Mouse (Mus musculus): Measurements from ENCODE around the gene Tjap1. TPM values are rescaled to one million over a fixed set of nuclear protein-coding genes. Genes with fewer than 3 reads are reported as not detected.

Gene Tjap1
- 38.5 and 43.7 TPM in 2 replicates for polyA plus RNA-seq (2014; fragmentation: Nextera tagmentation; extraction: Ambion mirVana)

DNA sequence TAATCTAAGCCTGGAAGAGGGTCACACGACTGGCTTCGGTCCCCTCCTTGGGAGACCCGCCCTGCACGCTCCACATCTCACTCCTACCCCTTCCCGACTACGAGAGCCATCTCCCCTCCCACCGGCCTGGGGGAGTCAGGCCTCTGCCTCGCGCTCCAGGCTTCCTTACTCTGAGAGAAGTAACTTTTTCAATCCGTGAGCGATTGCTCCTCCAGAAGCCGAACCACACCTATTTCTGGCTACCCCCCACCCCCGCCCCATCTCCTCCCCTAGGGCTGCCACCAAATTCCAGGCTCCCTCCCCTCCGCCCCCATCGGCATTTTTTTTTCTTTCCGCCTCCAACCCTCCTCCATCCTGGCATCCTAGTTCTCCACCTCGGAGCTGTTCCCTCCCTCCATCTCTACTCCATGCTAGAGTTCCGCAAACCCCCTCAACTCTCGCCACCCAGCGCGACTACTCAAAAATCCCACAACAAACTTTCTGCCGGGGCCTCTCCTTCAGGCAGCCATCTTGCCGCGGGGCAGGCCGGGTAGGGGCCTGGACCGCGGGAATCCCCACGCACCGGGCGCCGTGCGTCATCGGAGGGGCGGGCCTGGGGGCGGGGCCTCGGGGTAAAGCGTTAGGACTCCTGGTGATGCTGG, at the start of gene Tjap1:
Gene Tjap1 (minus strand): TSS at position 544 of the 641 bp plus-strand sequence.
- Histone ChIP-seq H3K9ac (replicated peaks; ENCODE audit: low read length) (peak within 1 kb of the TSS; percentile 75), H3K27ac (replicated peaks; ENCODE audit: low read depth, low read length) (peak within 1 kb of the TSS; percentile 66), H3K36me3 (replicated peaks; ENCODE audit: control insufficient read depth, insufficient read depth, low read depth, low read length) (no peaks in the 10 kb centered on the region), H3K4me3 (ENCODE audit: low read depth, low read length) (peak within 1 kb of the TSS; percentile 59), H3K27me3 (ENCODE audit: control insufficient read depth, insufficient read depth, low read length) (no peaks in the 10 kb centered on the region), H3K4me1 (ENCODE audit: control insufficient read depth, insufficient read depth, low read length) (no peaks in the 10 kb centered on the region; the same call in none of the 2 replicates), H3K4me2 (ENCODE audit: low read depth, low read length) (peak within 1 kb of the TSS; percentile 73), H3K9me3 (replicated peaks; ENCODE audit: control insufficient read depth, low read length) (no peaks in the 10 kb centered on the region)
- under 1% methylated on average over 37 of the region's 37 CpGs for WGBS
- DNase-seq (ENCODE audit: low spot score) = peak; percentile 94
- peak; percentile 91 for ATAC-seq (replicated peaks; ENCODE audit: insufficient number of reproducible peaks, low FRiP score, low TSS enrichment, low read depth)

GRCm38 (mm10) chr17:46328723-46329122, 45.9 kb upstream of the Tjap1 start:
- Histone ChIP-seq H3K36me3 (replicated peaks; ENCODE audit: control insufficient read depth, insufficient read depth, low read depth, low read length) (no peaks in the 10 kb centered on the region), H3K4me3 (ENCODE audit: low read depth, low read length) (peak overlapping the region; percentile 57; the same call in 1 of the 2 replicates), H3K9ac (replicated peaks; ENCODE audit: low read length) (peak overlapping the region; percentile 33), H3K27ac (replicated peaks; ENCODE audit: low read depth, low read length) (peak overlapping the region; percentile 63; the same call in 1 of the 2 replicates), H3K4me1 (ENCODE audit: control insufficient read depth, insufficient read depth, low read length) (no peaks in the 10 kb centered on the region), H3K27me3 (ENCODE audit: control insufficient read depth, insufficient read depth, low read length) (no peaks in the 10 kb centered on the region), H3K9me3 (replicated peaks; ENCODE audit: control insufficient read depth, low read length) (no peaks in the 10 kb centered on the region), H3K4me2 (ENCODE audit: low read depth, low read length) (peak overlapping the region; percentile 76)
- no peak for ATAC-seq (replicated peaks; ENCODE audit: insufficient number of reproducible peaks, low FRiP score, low TSS enrichment, low read depth)
- DNase-seq (ENCODE audit: low spot score) = no peak
- WGBS = 69% methylated on average over 6 of the region's 6 CpGs

DNA sequence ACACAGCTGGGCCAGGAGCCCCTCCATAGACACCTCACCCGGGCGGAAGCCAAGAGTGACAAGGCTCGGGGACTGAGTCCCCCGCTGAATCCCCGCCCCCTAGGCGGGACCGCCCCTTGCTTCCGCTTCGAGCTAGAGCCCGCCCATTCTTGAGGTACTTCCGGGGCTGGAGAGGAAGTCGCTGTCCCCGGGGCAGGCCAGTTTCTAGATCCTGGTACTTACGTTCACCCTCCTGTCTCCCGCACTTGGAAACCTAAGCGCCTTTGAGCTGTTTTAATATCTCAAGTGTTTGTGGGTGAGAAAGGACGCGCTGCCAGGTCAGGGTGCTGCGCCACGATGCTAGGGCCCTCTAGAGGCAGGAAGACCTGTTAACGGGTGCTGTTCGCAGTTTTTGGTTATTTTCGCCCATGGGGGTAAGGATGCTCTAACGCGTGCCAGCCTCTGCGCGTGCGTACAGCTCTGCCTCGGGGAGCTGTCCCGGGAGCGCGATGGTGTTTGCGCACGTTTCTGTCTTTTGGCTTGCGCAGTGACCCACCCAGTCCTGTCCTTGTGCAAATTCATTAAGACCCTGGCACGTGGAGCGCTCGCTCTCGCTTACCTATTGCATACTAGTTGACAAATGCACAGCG, 45.2 kb upstream of the Tjap1 start, which contains the start of gene Abcc10:
Gene Abcc10 (minus strand): TSS at position 447 of the 629 bp plus-strand sequence.
- peak within 1 kb of the TSS; percentile 63 for H3K27ac ChIP-seq (replicated peaks; ENCODE audit: low read depth, low read length)
- H3K4me2 ChIP-seq (ENCODE audit: low read depth, low read length) = peak within 1 kb of the TSS; percentile 76
- 0% methylated on average over 40 of the region's 40 CpGs for WGBS
- no peaks in the 10 kb centered on the region for H3K9me3 ChIP-seq (replicated peaks; ENCODE audit: control insufficient read depth, low read length)
- DNase-seq (ENCODE audit: low spot score) (peak; percentile 98), ATAC-seq (replicated peaks; ENCODE audit: insufficient number of reproducible peaks, low FRiP score, low TSS enrichment, low read depth) (peak; percentile 97)
- H3K4me1 ChIP-seq (ENCODE audit: control insufficient read depth, insufficient read depth, low read length) = no peaks in the 10 kb centered on the region
- no peaks in the 10 kb centered on the region for H3K27me3 ChIP-seq (ENCODE audit: control insufficient read depth, insufficient read depth, low read length)
- peak within 1 kb of the TSS; percentile 57 for H3K4me3 ChIP-seq (ENCODE audit: low read depth, low read length)
- peak within 1 kb of the TSS; percentile 59 for H3K9ac ChIP-seq (replicated peaks; ENCODE audit: low read length)
- no peaks in the 10 kb centered on the region for H3K36me3 ChIP-seq (replicated peaks; ENCODE audit: control insufficient read depth, insufficient read depth, low read depth, low read length)

DNA sequence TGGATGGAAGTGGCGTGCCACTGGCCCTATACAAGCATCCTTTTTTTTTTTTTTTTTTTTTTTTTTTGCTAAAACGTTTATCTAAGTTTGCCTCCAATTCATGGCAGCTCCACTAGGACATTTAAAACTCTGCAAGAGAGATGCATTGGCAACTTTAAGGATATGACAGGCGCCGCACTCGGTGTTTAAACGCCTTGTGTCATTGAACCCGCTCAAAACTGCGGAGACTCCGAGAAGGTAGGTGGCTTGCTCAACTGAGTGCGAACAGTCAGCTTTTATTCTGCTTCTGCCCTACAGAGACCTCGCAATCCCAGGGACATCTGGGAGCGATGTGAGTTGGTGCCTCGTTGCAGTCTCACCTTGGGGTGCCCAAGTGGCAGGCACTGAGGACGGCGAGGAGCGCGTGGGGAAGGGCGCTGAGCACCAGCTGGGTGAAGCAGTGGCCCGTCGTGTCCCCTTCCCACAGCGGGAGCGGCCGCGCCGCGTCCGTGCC, 44.6 kb upstream of the Tjap1 start:
- no peaks in the 10 kb centered on the region for H3K4me1 ChIP-seq (ENCODE audit: control insufficient read depth, insufficient read depth, low read length)
- H3K9me3 ChIP-seq (replicated peaks; ENCODE audit: control insufficient read depth, low read length) = no peaks in the 10 kb centered on the region
- no peak for ATAC-seq (replicated peaks; ENCODE audit: insufficient number of reproducible peaks, low FRiP score, low TSS enrichment, low read depth)
- no peaks in the 10 kb centered on the region for H3K27me3 ChIP-seq (ENCODE audit: control insufficient read depth, insufficient read depth, low read length)
- H3K36me3 ChIP-seq (replicated peaks; ENCODE audit: control insufficient read depth, insufficient read depth, low read depth, low read length) = no peaks in the 10 kb centered on the region
- no peak for DNase-seq (ENCODE audit: low spot score)
- 0 out of 2 replicates have a peak overlapping the region, but pooled peaks have one; percentile 5 for H3K27ac ChIP-seq (replicated peaks; ENCODE audit: low read depth, low read length)
- H3K4me2 ChIP-seq (ENCODE audit: low read depth, low read length) = peak overlapping the region; percentile 76
- peak overlapping the region; percentile 57 for H3K4me3 ChIP-seq (ENCODE audit: low read depth, low read length)
- peak overlapping the region; percentile 59 for H3K9ac ChIP-seq (replicated peaks; ENCODE audit: low read length)
- 3% methylated on average over 27 of the region's 27 CpGs for WGBS

- Histone ChIP-seq H3K4me3 (ENCODE audit: low read depth, low read length) (no peak overlapping the region), H3K9me3 (replicated peaks; ENCODE audit: control insufficient read depth, low read length) (no peaks in the 10 kb centered on the region), H3K27ac (replicated peaks; ENCODE audit: low read depth, low read length) (no peak overlapping the region), H3K9ac (replicated peaks; ENCODE audit: low read length) (no peak overlapping the region), H3K4me2 (ENCODE audit: low read depth, low read length) (no peak overlapping the region), H3K27me3 (ENCODE audit: control insufficient read depth, insufficient read depth, low read length) (no peaks in the 10 kb centered on the region), H3K36me3 (replicated peaks; ENCODE audit: control insufficient read depth, insufficient read depth, low read depth, low read length) (no peaks in the 10 kb centered on the region), H3K4me1 (ENCODE audit: control insufficient read depth, insufficient read depth, low read length) (no peaks in the 10 kb centered on the region)
- WGBS = 89% methylated on average over 14 of the region's 14 CpGs
- no peak for DNase-seq (ENCODE audit: low spot score)
- ATAC-seq (replicated peaks; ENCODE audit: insufficient number of reproducible peaks, low FRiP score, low TSS enrichment, low read depth) = no peak
Measured at GRCm38 (mm10) chr17:46322046-46322823, 39.4 kb upstream of the Tjap1 start.

DNA sequence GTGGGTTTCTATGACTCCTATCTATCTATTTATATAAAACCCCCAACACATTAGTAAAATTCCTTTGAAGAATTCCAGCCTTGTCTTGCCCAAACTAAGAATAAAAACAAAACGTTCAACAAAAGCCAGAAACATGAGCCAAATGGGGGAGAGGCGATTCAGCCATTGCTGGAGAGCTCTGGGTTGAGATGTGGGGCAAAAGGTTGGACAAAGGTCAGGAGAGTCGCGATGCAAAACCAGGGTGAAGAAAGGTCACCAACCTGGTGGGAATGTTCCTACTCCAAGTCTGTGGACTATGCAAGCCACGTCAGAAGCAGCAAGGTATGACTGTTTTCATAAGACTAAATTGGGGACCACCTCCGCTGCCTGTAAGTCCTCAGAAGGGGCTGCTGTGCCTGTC, 37.7 kb upstream of the Tjap1 start:
- Histone ChIP-seq H3K4me2 (ENCODE audit: low read depth, low read length) (no peak overlapping the region), H3K27me3 (ENCODE audit: control insufficient read depth, insufficient read depth, low read length) (no peaks in the 10 kb centered on the region), H3K4me3 (ENCODE audit: low read depth, low read length) (no peak overlapping the region), H3K36me3 (replicated peaks; ENCODE audit: control insufficient read depth, insufficient read depth, low read depth, low read length) (no peaks in the 10 kb centered on the region), H3K9ac (replicated peaks; ENCODE audit: low read length) (no peak overlapping the region), H3K9me3 (replicated peaks; ENCODE audit: control insufficient read depth, low read length) (no peaks in the 10 kb centered on the region), H3K4me1 (ENCODE audit: control insufficient read depth, insufficient read depth, low read length) (no peaks in the 10 kb centered on the region), H3K27ac (replicated peaks; ENCODE audit: low read depth, low read length) (no peak overlapping the region)
- no peak for DNase-seq (ENCODE audit: low spot score)
- no peak for ATAC-seq (replicated peaks; ENCODE audit: insufficient number of reproducible peaks, low FRiP score, low TSS enrichment, low read depth)
- 64% methylated on average over 6 of the region's 6 CpGs for WGBS

GRCm38 (mm10) chr17:46315813-46316212, 33.0 kb upstream of the Tjap1 start:
- H3K27me3 ChIP-seq (ENCODE audit: control insufficient read depth, insufficient read depth, low read length) = no peaks in the 10 kb centered on the region
- no peak overlapping the region for H3K27ac ChIP-seq (replicated peaks; ENCODE audit: low read depth, low read length)
- no peaks in the 10 kb centered on the region for H3K36me3 ChIP-seq (replicated peaks; ENCODE audit: control insufficient read depth, insufficient read depth, low read depth, low read length)
- 89% methylated on average over 10 of the region's 10 CpGs for WGBS
- no peaks in the 10 kb centered on the region for H3K4me1 ChIP-seq (ENCODE audit: control insufficient read depth, insufficient read depth, low read length)
- H3K9me3 ChIP-seq (replicated peaks; ENCODE audit: control insufficient read depth, low read length) = no peaks in the 10 kb centered on the region
- no peak overlapping the region for H3K4me2 ChIP-seq (ENCODE audit: low read depth, low read length)
- no peak for DNase-seq (ENCODE audit: low spot score)
- no peak for ATAC-seq (replicated peaks; ENCODE audit: insufficient number of reproducible peaks, low FRiP score, low TSS enrichment, low read depth)
- H3K9ac ChIP-seq (replicated peaks; ENCODE audit: low read length) = no peak overlapping the region
- H3K4me3 ChIP-seq (ENCODE audit: low read depth, low read length) = no peak overlapping the region

Data from embryonic facial prominence, embryonic 11.5 days (tissue).